ENCODE assay signal across 8 mouse cellular contexts in the genomic region with DNA sequence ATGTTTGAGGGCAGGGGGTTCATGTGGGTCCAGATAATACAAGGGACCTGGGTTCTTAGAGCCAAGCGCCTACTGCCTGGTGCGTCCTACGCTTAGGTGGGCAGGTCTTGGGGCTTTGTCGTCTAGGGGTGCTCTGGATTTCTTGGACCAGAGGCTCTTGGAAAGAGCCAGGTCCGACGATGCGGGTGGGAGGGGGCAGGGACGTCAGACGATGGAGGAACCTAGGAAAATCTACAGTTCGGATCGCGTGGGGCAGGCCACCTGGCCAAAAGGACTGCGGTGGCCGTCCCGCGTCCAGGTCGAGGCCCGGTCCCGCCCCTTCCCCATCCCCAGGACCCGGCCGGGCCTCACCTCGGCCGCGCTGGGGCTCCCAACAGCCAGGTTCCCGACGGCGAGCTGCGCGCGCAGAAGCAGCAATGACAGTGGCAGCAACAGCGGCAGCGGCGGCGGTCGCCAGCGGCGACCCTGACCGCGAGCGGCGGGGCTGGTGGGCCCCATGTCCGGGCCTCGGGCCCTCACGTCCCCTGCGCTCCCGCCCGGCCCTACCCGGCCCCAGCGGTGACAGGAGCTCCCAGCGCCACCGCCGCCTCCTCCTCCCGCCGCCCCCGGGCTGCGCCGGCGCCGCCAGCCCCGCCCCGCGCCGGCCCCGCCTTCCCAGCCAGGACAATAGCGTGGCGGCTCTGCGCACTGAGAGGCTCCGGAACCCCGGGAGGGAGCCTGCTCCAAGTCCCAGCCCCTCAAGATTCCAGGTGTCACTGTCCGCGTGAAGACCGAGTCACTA. TPM values are rescaled to one million over a fixed set of nuclear protein-coding genes. Genes with fewer than 3 reads are reported as not detected.
DNase-seq lines count a peak whose midpoint lies in the region; ATAC-seq and TF ChIP-seq lines count a peak whose summit lies in the region.

Aplp1 (minus strand) TSS at position 565 of the 781 bp plus-strand sequence.

- ATAC-seq in limb, embryonic 12.5 days (ENCODE audit: insufficient number of reproducible peaks, insufficient read depth, low FRiP score, low TSS enrichment, low read depth): peak; percentile 76; the same call in 1 of the 2 replicates
- ATAC-seq in midbrain, embryonic 12.5 days (ENCODE audit: low FRiP score, low read depth): peak; percentile 84

- no peak within 1 kb of the TSS for H3K27ac ChIP-seq in kidney, adult 2 months (ENCODE audit: insufficient read depth, low read depth, low read length)
- 0 out of 2 replicates have a peak within 1 kb of the TSS, but pooled peaks have one; percentile 4 for H3K27ac ChIP-seq in limb, embryonic 12.5 days
- H3K27ac ChIP-seq in midbrain, embryonic 12.5 days (replicated peaks): peak within 1 kb of the TSS; percentile 98

- peak within 1 kb of the TSS; percentile 71 for H3K9ac ChIP-seq in limb, embryonic 12.5 days (replicated peaks)
- H3K9ac ChIP-seq in midbrain, embryonic 12.5 days (replicated peaks): peak within 1 kb of the TSS; percentile 90

- TF ChIP-seq POLR2A in kidney, adult 2 months (IDR thresholded peaks at IDR 0.05; ENCODE audit: low read depth, low read length): no peak

- H3K4me1 ChIP-seq in kidney, adult 2 months (ENCODE audit: control insufficient read depth, insufficient read depth, low read length): no peaks in the 10 kb centered on the region
- H3K4me1 ChIP-seq in limb, embryonic 12.5 days (replicated peaks): peaks cover 10% of the 10 kb centered on the region
- H3K4me1 ChIP-seq in midbrain, embryonic 12.5 days: peaks cover 37% of the 10 kb centered on the region

- no peaks in the 10 kb centered on the region for H3K27me3 ChIP-seq in kidney, adult 2 months (replicated peaks; ENCODE audit: control insufficient read depth, insufficient read depth, low read length)
- H3K27me3 ChIP-seq in limb, embryonic 12.5 days: peaks cover 79% of the 10 kb centered on the region
- peaks cover 6% of the 10 kb centered on the region for H3K27me3 ChIP-seq in midbrain, embryonic 12.5 days

- 0 out of 2 replicates have a peak, but pooled peaks cover 8% of the 10 kb centered on the region for H3K9me3 ChIP-seq in limb, embryonic 12.5 days
- H3K9me3 ChIP-seq in midbrain, embryonic 12.5 days: 0 out of 2 replicates have a peak, but pooled peaks cover 7% of the 10 kb centered on the region

- peak within 1 kb of the TSS; percentile 47 for H3K4me3 ChIP-seq in kidney, adult 2 months (ENCODE audit: insufficient read depth, low read depth, low read length)
- H3K4me3 ChIP-seq in limb, embryonic 12.5 days (replicated peaks): peak within 1 kb of the TSS; percentile 73
- H3K4me3 ChIP-seq in midbrain, embryonic 12.5 days: peak within 1 kb of the TSS; percentile 89

- no peaks in the 10 kb centered on the region for H3K36me3 ChIP-seq in kidney, adult 2 months (ENCODE audit: control insufficient read depth, insufficient read depth, low read length)
- H3K36me3 ChIP-seq in limb, embryonic 12.5 days: peaks cover 11% of the 10 kb centered on the region
- peaks cover 30% of the 10 kb centered on the region for H3K36me3 ChIP-seq in midbrain, embryonic 12.5 days

- peak within 1 kb of the TSS; percentile 80 for H3K4me2 ChIP-seq in limb, embryonic 12.5 days
- H3K4me2 ChIP-seq in midbrain, embryonic 12.5 days (replicated peaks): peak within 1 kb of the TSS; percentile 79

- DNase-seq in ovary, postnatal 36 days (ENCODE audit: low spot score): peak; percentile 52
- DNase-seq in ovary, adult 18-20 months (ENCODE audit: low spot score): no peak
- peak; percentile 86 to 91 for DNase-seq in cerebellum, postnatal 25 days
- DNase-seq in heart, adult 8-10 months (ENCODE audit: low spot score): peak; percentile 24
- DNase-seq in kidney, adult 2 months: peak; percentile 65
- DNase-seq in testis, postnatal 10 days (ENCODE audit: low spot score): peak; percentile 65

- TF ChIP-seq CTCF in kidney, adult 2 months (conservative IDR thresholded peaks at IDR 0.05; ENCODE audit: insufficient read depth, insufficient read length, low read depth, low read length): no peak

- WGBS in kidney, adult 2 months: under 1% methylated on average over 70 of the region's 72 CpGs
- WGBS in limb, embryonic 12.5 days: under 1% methylated on average over 50 of the region's 72 CpGs
- WGBS in midbrain, embryonic 12.5 days: under 1% methylated on average over 71 of the region's 72 CpGs

RNA-seq across cellular contexts. Expression of gene Aplp1, which starts in this region (rescaled TPM):
- total RNA-seq in heart, adult 8-10 months (2022): 1 to 10 TPM; 3.2 to 4.2 (median 3.6) TPM
- polyA plus RNA-seq in kidney, adult 2 months (2012; rRNA removed): 13.0 and 14.2 TPM in 2 replicates
- 32.5 and 33.9 TPM in 2 replicates for polyA plus RNA-seq in limb, embryonic 12.5 days (2016; fragmentation: Nextera tagmentation; extraction: Ambion mirVana)
- 301 and 324 TPM in 2 replicates for polyA plus RNA-seq in midbrain, embryonic 12.5 days (2016; fragmentation: Nextera tagmentation; extraction: Ambion mirVana)
